Mouse (Mus musculus) bone marrow macrophage, adult 2 months (primary cell): ENCODE results near the gene Gja1. TPM values are rescaled to one million over a fixed set of nuclear protein-coding genes. Genes with fewer than 3 reads are reported as not detected.

Source experiments
- H3K27ac ChIP-seq: 2 replicates; pipeline ENCODE4 v1.5.1; 2012; ENCODE audit warnings: low read depth, low read length; ENCODE audit not compliant: insufficient read depth
- H3K4me1 ChIP-seq: 2 replicates; pipeline ENCODE4 v1.6.1; 2012; ENCODE audit warnings: low read length; ENCODE audit not compliant: control insufficient read depth, insufficient read depth
- H3K4me3 ChIP-seq: 2 replicates; pipeline ENCODE4 v1.5.1; 2012; ENCODE audit warnings: mild to moderate bottlenecking, low read length, moderate library complexity; ENCODE audit not compliant: insufficient read depth
- CTCF ChIP-seq: IDR thresholded peaks from 2 replicates; pipeline ENCODE4 v1.5.1; 2012; ENCODE audit warnings: low read depth, mild to moderate bottlenecking, low read length, moderate library complexity
- POLR2A ChIP-seq: IDR thresholded peaks from 2 replicates; pipeline ENCODE4 v1.6.1; 2012; ENCODE audit warnings: mild to moderate bottlenecking, low read depth, low read length, borderline replicate concordance
- polyA plus RNA-seq: library from polyadenylated mRNA; stranded (reverse); fragments of >200 nt; gene quantifications from 2 replicates; pipeline ENCODE4 v1.2.4, GENCODE M21; 2012; ENCODE audit not compliant: missing spikeins, insufficient read depth, insufficient read length

Gja1 gene
- polyA plus RNA-seq, 1 experiment, result 2.0 TPM

GRCm38 (mm10) chr10:56444457-56444856 is 67.3 kb downstream of the Gja1 start:
- Histone ChIP-seq H3K4me1 (peaks cover 8% of the 10 kb centered on the region), H3K27ac (no peak overlapping the region), H3K4me3 (no peak overlapping the region)
- TF ChIP-seq POLR2A (no peak), CTCF (no peak)

- H3K27ac ChIP-seq, result no peak overlapping the region; the same call in 1 of the 2 replicates
- H3K4me1 ChIP-seq, result peaks cover 8% of the 10 kb centered on the region
- no peak for TF ChIP-seq POLR2A
- TF ChIP-seq CTCF, result no peak
- H3K4me3 ChIP-seq, result no peak overlapping the region
These were observed 71.9 kb downstream of the Gja1 start for GRCm38 (mm10) chr10:56449030-56449429.

Other genes with a start within 250 kb of the Gja1 start
- 5.2 and 5.4 TPM in 2 replicates for gene Tbc1d32, start 148.6 kb upstream of the Gja1 start, polyA plus RNA-seq